Mouse (Mus musculus): Measurements from ENCODE around the gene Mrpl36.

Gene Mrpl36

DNA sequence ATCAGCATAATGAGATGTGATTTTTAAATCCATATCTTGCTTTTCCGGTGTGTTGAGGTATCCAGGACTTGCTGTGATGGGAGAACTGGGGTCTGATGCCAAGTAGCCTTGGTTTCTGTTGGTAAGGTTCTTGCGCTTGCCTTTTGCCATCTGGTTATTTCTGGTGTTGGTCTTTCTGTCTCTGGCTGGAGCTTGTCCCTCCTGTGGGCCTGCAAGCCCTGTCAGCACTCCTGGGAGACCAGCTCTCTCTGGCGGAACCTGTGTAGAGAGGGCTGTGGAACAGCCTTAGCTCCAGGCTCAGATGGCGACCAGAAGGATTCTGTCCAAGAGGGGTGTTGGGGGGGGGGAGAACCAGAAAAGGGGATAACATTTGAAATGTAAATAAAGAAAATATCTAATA is 18.4 kb downstream of the Mrpl36 start:
- no peak for DNase-seq (ENCODE audit: low spot score in 2 of 2)

DNA sequence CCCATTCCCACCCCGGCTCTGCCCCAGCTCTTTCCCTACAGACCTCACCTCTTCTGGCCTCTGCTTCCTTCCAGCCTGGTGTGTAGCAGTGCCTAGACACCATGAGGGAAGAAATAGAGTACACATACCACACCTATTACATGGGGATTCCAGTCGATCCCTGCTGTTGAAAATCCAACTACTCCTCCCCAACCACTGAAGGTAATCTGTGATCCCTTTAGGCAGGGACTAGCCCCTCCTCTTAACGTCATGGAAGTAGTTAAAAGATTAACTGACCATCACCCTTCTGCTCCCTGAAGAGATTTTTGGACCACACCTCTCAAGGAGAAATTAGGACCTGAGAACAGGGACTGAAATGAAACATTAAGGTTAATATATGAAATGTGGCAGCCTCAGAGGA is 18.9 kb downstream of the Mrpl36 start:
- no peak for DNase-seq (ENCODE audit: low spot score in 2 of 2)

DNA sequence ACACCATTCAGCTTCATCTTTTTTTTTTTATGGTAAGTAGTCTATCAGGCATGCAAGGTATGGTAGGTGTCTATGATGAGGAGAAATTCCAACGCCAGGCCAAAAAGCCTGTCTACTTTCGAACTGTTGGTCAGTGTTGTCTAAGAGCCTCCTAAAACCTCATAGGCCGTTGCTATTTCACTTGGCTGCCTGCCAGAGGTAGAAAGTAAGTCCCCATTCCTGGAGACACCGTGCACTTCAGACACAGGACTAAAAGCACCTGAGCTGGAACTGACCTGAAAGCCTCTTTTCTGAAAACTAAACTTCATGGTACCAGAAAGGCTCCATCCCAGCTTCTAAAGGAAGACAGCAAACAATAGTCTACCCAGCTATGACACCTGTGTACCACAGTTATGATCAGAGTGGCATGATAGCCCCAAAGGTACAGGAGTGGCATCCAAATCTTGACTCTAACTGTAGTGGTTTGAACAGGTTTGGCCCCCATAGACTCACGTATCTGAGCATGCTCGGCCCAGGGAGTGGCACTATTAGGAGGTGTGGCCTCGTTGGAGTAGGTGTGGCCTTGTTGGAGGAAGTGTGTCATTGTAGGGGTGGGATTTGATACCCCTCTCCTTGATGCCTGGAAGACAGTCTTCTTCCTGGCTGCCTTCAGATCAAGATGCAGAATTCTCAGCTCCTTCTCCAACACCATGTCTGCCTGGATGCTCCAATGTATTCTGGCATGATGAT is 19.8 kb downstream of the Mrpl36 start:
- DNase-seq (ENCODE audit: low spot score in 2 of 2): no peak

DNA sequence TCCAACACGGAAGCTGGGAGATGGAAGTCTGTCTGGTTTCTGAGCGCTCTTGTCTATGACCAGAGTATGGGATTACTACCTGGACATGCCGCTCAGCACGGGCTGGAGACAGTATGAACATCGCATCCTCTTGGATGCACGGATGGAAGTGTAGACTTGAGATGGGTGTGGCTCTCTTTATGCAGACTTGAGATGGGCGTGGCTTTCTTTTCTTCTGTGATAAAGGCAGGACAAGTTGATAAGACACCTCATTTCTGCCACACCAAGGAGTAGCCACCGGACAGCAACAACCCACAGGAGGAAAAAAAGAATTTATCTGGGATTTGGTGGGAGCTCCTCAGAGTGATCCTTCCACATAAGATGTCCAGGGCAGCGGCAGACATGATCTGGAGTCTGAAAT is 22.4 kb downstream of the Mrpl36 start:
- DNase-seq (ENCODE audit: low spot score in 2 of 2): no peak

- DNase-seq (ENCODE audit: low spot score in 2 of 2): no peak
Observed at GRCm38 (mm10) chr13:73351910-73352309, 23.6 kb downstream of the Mrpl36 start.

DNA sequence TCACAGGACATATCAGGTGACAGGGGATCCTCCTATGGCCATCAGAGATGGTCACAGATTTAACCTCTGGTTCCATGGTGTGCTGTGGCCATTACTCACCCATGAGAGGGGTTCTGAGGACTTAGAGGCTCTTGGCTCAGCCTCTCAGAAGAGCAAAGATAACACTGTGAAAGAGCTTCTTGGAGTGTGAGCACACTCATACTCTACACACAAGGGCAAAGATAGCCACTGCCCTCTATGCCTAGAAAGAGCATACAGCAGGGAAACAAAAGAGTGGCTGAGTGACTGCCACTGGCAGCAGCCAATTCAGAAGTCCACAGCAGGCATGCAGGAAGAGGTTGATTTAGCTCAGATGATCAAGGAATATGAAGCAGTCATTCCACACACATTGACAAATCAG is 24.2 kb downstream of the Mrpl36 start:
- DNase-seq (ENCODE audit: low spot score in 2 of 2): no peak

- DNase-seq (ENCODE audit: low spot score in 2 of 2): no peak
Observed at GRCm38 (mm10) chr13:73357106-73357505, 28.8 kb downstream of the Mrpl36 start.

DNA sequence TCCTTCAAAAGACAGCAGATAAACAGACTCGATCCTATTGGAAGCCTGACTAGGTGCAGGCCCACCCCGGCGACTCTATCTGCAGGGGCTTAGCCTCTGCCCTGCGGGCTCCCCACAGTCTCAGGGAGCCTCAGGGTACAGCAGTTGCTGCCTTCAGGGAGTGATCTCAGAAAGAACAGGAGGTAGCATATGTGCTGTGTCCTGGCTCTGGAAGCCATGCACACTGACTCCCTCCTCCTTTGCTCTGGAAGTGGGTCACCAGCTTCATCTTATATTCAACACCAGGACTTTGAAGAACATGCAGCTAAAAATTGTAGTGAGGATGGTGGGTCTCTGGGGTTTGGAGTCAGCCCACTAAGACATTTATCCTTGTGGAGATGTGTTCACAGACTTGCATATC is 45.1 kb downstream of the Mrpl36 start:
- DNase-seq (ENCODE audit: low spot score in 2 of 2): no peak

DNA sequence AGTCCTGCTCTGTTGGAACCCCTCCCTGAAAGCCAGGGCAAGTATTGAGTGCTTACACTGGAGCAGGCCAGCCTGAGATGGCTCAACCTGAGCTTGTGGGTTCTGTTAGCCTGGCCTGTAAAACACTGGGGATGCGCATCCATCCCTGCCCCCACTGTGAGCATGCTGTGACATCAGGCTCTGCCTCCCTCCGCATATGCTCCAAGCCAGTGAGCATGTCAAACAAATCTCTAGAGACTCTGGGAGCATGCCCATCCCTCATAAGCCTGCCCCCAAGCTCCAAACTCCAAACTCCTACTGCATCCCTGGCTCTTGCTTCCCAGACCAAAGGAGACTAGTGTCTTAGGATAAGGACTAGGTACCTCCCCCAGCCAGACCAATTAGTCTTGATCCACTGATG is 46.3 kb downstream of the Mrpl36 start:
- no peak for DNase-seq (ENCODE audit: low spot score in 2 of 2)

DNA sequence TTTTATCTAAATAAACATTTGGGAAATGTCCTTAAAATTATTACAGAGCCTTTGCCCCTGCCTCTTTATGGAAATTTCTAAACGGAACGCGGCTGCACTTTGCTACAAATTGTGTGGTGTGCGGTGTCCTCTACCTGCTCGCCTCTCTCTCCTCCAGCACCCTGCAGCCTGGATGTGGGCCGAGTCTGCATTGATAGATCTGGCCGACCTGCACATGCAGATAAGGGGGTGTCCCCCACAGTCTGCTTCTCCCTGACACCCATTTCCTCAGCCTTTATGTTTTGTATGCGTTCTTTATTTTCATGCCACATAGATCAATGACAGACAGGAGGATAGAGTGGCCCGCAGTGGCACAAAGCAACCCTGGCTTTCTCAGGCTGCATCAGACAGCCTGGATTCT is 49.3 kb downstream of the Mrpl36 start:
- no peak for DNase-seq (ENCODE audit: low spot score in 2 of 2)

All from right cerebral cortex, postnatal 10 days (tissue).